Comparison of ENCODE assay signal across 14 mouse cellular contexts in genomic region chr5:91869791-91870190, GRCm38 (mm10).
"Had no signal": no experiment of that assay in that cellular context is flagged by ENCODE, and none has a peak within 500 bp of the region (broad histone marks: within the 10 kb centered on the region; RNA-seq: fewer than 3 reads in every experiment).

No protein-coding gene starts in this region.

- H3K27ac ChIP-seq: kidney, postnatal 0 days; liver, embryonic 15.5 days; macrophage; midbrain, embryonic 13.5 days; stomach, embryonic 15.5 days had no signal

- ATAC-seq: lung, postnatal 0 days; midbrain, embryonic 13.5 days had no signal

- H3K9me3 ChIP-seq: liver, embryonic 15.5 days; megakaryocyte, embryonic 14.5 days; midbrain, embryonic 13.5 days; stomach, embryonic 15.5 days had no signal

- H3K9ac ChIP-seq: liver, embryonic 15.5 days; midbrain, embryonic 13.5 days; stomach, embryonic 15.5 days had no signal

- H3K4me1 ChIP-seq: midbrain, embryonic 13.5 days; stomach, embryonic 15.5 days had no signal

- H3K4me2 ChIP-seq: liver, embryonic 11.5 days; liver, embryonic 15.5 days; midbrain, embryonic 13.5 days; stomach, embryonic 15.5 days had no signal

- H3K27me3 ChIP-seq: liver, embryonic 15.5 days; midbrain, embryonic 13.5 days; stomach, embryonic 15.5 days had no signal

- H3K36me3 ChIP-seq: liver, embryonic 15.5 days; midbrain, embryonic 13.5 days; stomach, embryonic 15.5 days had no signal

- DNase-seq: kidney, adult 9 months; kidney, postnatal 36 days; left cerebral cortex, postnatal 4 days; lung, adult 2 months; right cerebral cortex, postnatal 14 days; thymus, postnatal 36 days had no signal

- H3K4me3 ChIP-seq: liver, embryonic 15.5 days; megakaryocyte, embryonic 14.5 days; midbrain, embryonic 13.5 days; stomach, embryonic 15.5 days had no signal
